In the genomic region with DNA sequence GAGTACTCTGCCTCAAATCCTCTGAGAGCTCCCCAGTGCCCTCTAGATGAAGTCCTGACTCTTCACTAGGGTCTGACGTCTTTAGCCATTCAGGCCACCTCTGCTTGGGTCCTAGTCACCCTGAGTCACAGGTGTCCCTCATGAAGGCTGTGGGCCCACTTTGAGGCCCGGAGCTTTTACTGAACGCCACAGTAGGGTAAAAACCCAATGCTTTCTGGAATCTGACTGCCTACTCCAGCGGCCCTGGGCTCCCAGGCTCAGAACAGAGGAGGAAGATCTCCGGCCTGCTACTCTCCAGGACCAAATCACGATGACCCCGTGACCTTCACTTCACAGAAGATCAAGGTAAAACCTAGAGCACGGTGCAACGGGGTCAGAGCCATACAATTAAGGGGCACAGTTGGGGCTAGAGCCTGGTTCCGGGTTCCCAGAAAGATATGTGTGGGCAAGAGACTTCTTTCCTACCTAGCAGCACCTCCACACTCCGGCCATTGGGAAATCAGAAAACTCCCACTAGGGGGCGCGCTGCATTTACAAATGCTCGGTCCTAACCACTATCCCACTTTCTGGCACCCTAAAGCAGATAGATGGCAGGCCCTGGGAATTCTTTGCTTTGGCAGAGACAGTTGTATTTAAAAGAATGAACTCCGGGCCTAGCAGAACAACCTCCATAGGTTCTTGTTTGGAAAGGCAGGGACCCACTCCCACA, we compare ENCODE assay signal across 8 mouse cellular contexts. TPM values are rescaled to one million over a fixed set of nuclear protein-coding genes. Genes with fewer than 3 reads are reported as not detected.
DNase-seq lines count a peak whose midpoint lies in the region; ATAC-seq and TF ChIP-seq lines count a peak whose summit lies in the region.

No protein-coding gene starts in this region.

- peaks cover 14 to 24% of the 10 kb centered on the region in 2 experiments for H3K4me1 ChIP-seq in CH12.LX (ENCODE audit: control insufficient read depth in 1 of 2, insufficient read depth in 2 of 2)
- no peaks in the 10 kb centered on the region for H3K4me1 ChIP-seq in forebrain, embryonic 12.5 days
- H3K4me1 ChIP-seq in heart, postnatal 0 days (ENCODE audit: control insufficient read depth, insufficient read depth), result no peaks in the 10 kb centered on the region
- H3K4me1 ChIP-seq in liver, embryonic 12.5 days, result no peaks in the 10 kb centered on the region
- H3K4me1 ChIP-seq in neural tube, embryonic 14.5 days (ENCODE audit: control insufficient read depth, insufficient read depth, low read length), result no peaks in the 10 kb centered on the region
- H3K4me1 ChIP-seq in stomach, postnatal 0 days (replicated peaks; ENCODE audit: control insufficient read depth, insufficient read depth), result no peaks in the 10 kb centered on the region

- H3K9ac ChIP-seq in CH12.LX (ENCODE audit: insufficient read depth, low read depth), result no peak overlapping the region
- no peak overlapping the region for H3K9ac ChIP-seq in forebrain, embryonic 12.5 days
- H3K9ac ChIP-seq in heart, postnatal 0 days (replicated peaks; ENCODE audit: low read depth, low read length), result no peak overlapping the region
- H3K9ac ChIP-seq in liver, embryonic 12.5 days, result no peak overlapping the region
- no peak overlapping the region for H3K9ac ChIP-seq in neural tube, embryonic 14.5 days (replicated peaks; ENCODE audit: low read depth, low read length)
- no peak overlapping the region for H3K9ac ChIP-seq in stomach, postnatal 0 days (ENCODE audit: low read length)

- no peak overlapping the region for H3K27ac ChIP-seq in CH12.LX (ENCODE audit: insufficient read depth, low read depth)
- H3K27ac ChIP-seq in forebrain, embryonic 12.5 days, result no peak overlapping the region
- no peak overlapping the region for H3K27ac ChIP-seq in heart, postnatal 0 days (ENCODE audit: low read depth)
- H3K27ac ChIP-seq in liver, embryonic 12.5 days, result no peak overlapping the region
- H3K27ac ChIP-seq in neural tube, embryonic 14.5 days (ENCODE audit: low read depth, low read length), result no peak overlapping the region
- H3K27ac ChIP-seq in stomach, postnatal 0 days (replicated peaks), result no peak overlapping the region

- DNase-seq in CH12.LX (ENCODE audit: extremely low read depth), result peak; percentile 73
- peak; percentile 39 for DNase-seq in brain, embryonic 18.5 days (ENCODE audit: low read depth, low spot score)
- DNase-seq in heart, postnatal 0 days (ENCODE audit: low spot score), result peak; percentile 67
- peak; percentile 76 to 92 for DNase-seq in kidney, postnatal 25 days
- peak; percentile 85 for DNase-seq in stomach, postnatal 0 days (ENCODE audit: low spot score)

- dilution Hi-C loops in CH12.LX (cut with MboI; ENCODE audit: extremely low pct_ligation_motif_present, extremely low pct_unique_long_range_greater_than_20kb, low sequenced_read_pairs), result no loop called here

- H3K27me3 ChIP-seq in CH12.LX (replicated peaks), result peaks cover 2% of the 10 kb centered on the region
- H3K27me3 ChIP-seq in forebrain, embryonic 12.5 days, result no peaks in the 10 kb centered on the region
- H3K27me3 ChIP-seq in heart, postnatal 0 days (ENCODE audit: control insufficient read depth, insufficient read depth, low read length), result no peaks in the 10 kb centered on the region
- no peaks in the 10 kb centered on the region; the same call in 1 of the 2 replicates for H3K27me3 ChIP-seq in liver, embryonic 12.5 days (replicated peaks)
- no peaks in the 10 kb centered on the region for H3K27me3 ChIP-seq in neural tube, embryonic 14.5 days (ENCODE audit: control insufficient read depth, insufficient read depth, low read length)
- H3K27me3 ChIP-seq in stomach, postnatal 0 days (ENCODE audit: control insufficient read depth, insufficient read depth, low read length), result no peaks in the 10 kb centered on the region

- no peaks in the 10 kb centered on the region for H3K9me3 ChIP-seq in CH12.LX (replicated peaks; ENCODE audit: low read length)
- no peaks in the 10 kb centered on the region for H3K9me3 ChIP-seq in forebrain, embryonic 12.5 days
- H3K9me3 ChIP-seq in heart, postnatal 0 days (replicated peaks; ENCODE audit: control insufficient read depth, low read length), result no peaks in the 10 kb centered on the region
- no peaks in the 10 kb centered on the region for H3K9me3 ChIP-seq in liver, embryonic 12.5 days (replicated peaks)
- no peaks in the 10 kb centered on the region for H3K9me3 ChIP-seq in neural tube, embryonic 14.5 days (ENCODE audit: control insufficient read depth, low read length)
- H3K9me3 ChIP-seq in stomach, postnatal 0 days (ENCODE audit: control insufficient read depth, low read length), result no peaks in the 10 kb centered on the region

- H3K79me2 ChIP-seq in CH12.LX (replicated peaks; ENCODE audit: control insufficient read depth, extremely low read depth, insufficient read depth, poor library complexity, severe bottlenecking), result no peaks in the 10 kb centered on the region

- no peak for TF ChIP-seq EP300 in CH12.LX (IDR thresholded peaks at IDR 0.05; ENCODE audit: low read length)
- no peak for TF ChIP-seq EP300 in heart, postnatal 0 days (IDR thresholded peaks at IDR 0.05; ENCODE audit: low read depth)
- TF ChIP-seq EP300 in stomach, postnatal 0 days (optimal IDR thresholded peaks at IDR 0.05), result no peak

- peak; percentile 28 to 89; a peak in 3 of 4 replicates for TF ChIP-seq CTCF in CH12.LX (conservative IDR thresholded peaks at IDR 0.05 in 1 of 2, IDR thresholded peaks at IDR 0.05 in 1 of 2; ENCODE audit: low read depth in 2 of 2, low read length in 2 of 2)
- peak; percentile 74 for TF ChIP-seq CTCF in heart, postnatal 0 days (IDR thresholded peaks at IDR 0.05; ENCODE audit: low read depth)
- TF ChIP-seq CTCF in stomach, postnatal 0 days (IDR thresholded peaks at IDR 0.05; ENCODE audit: low read depth), result peak; percentile 85

- no peak overlapping the region for H3K4me3 ChIP-seq in CH12.LX (replicated peaks in 1 of 3; ENCODE audit: low read depth in 2 of 3, low read length in 2 of 3, poor library complexity in 1 of 3)
- H3K4me3 ChIP-seq in forebrain, embryonic 12.5 days (replicated peaks), result no peak overlapping the region
- no peak overlapping the region for H3K4me3 ChIP-seq in heart, postnatal 0 days (ENCODE audit: low read depth, low read length)
- H3K4me3 ChIP-seq in liver, embryonic 12.5 days, result no peak overlapping the region
- no peak overlapping the region for H3K4me3 ChIP-seq in neural tube, embryonic 14.5 days (ENCODE audit: low read depth, low read length)
- H3K4me3 ChIP-seq in stomach, postnatal 0 days (ENCODE audit: low read depth, low read length), result no peak overlapping the region

- peak; percentile 88 for ATAC-seq in forebrain, embryonic 12.5 days (ENCODE audit: low FRiP score)
- ATAC-seq in heart, postnatal 0 days (ENCODE audit: insufficient read depth, low read depth), result peak; percentile 78
- ATAC-seq in liver, embryonic 12.5 days, result peak; percentile 60
- ATAC-seq in neural tube, embryonic 14.5 days (ENCODE audit: low read depth), result peak; percentile 90
- ATAC-seq in stomach, postnatal 0 days (ENCODE audit: low FRiP score, low TSS enrichment), result peak; percentile 71

- 32% methylated on average over 15 of the region's 15 CpGs for WGBS in forebrain, embryonic 12.5 days
- 31% methylated on average over 15 of the region's 15 CpGs for WGBS in heart, postnatal 0 days
- WGBS in liver, embryonic 12.5 days (ENCODE audit: insufficient replicate concordance), result 26% methylated on average over 15 of the region's 15 CpGs
- WGBS in neural tube, embryonic 14.5 days, result 35% methylated on average over 15 of the region's 15 CpGs
- 36% methylated on average over 15 of the region's 15 CpGs for WGBS in stomach, postnatal 0 days

- in situ Hi-C loops in CH12.LX (cut with MboI; ENCODE audit: low pct_ligation_motif_present, low pct_unique_long_range_greater_than_20kb, low sequenced_read_pairs), result loop anchor here (5.0 kb wide), 1 partner anchor 76 kb away; no protein-coding TSS in a partner anchor

- no peak overlapping the region for H3K4me2 ChIP-seq in CH12.LX (ENCODE audit: insufficient read depth, low read depth, poor library complexity, severe bottlenecking)
- no peak overlapping the region for H3K4me2 ChIP-seq in forebrain, embryonic 12.5 days
- H3K4me2 ChIP-seq in heart, postnatal 0 days (ENCODE audit: low read depth, low read length), result no peak overlapping the region
- H3K4me2 ChIP-seq in liver, embryonic 12.5 days, result no peak overlapping the region
- H3K4me2 ChIP-seq in neural tube, embryonic 14.5 days (ENCODE audit: low read depth, low read length), result no peak overlapping the region
- no peak overlapping the region for H3K4me2 ChIP-seq in stomach, postnatal 0 days (replicated peaks; ENCODE audit: low read depth)

- no peak for TF ChIP-seq POLR2A in CH12.LX (IDR thresholded peaks at IDR 0.05; ENCODE audit: low read depth, low read length)

- peaks cover 0 to 6% of the 10 kb centered on the region in 2 experiments for H3K36me3 ChIP-seq in CH12.LX (replicated peaks in 1 of 2; ENCODE audit: control insufficient read depth in 1 of 2, insufficient read depth in 1 of 2, low read length in 1 of 2)
- no peaks in the 10 kb centered on the region for H3K36me3 ChIP-seq in forebrain, embryonic 12.5 days (replicated peaks)
- H3K36me3 ChIP-seq in heart, postnatal 0 days (replicated peaks; ENCODE audit: control insufficient read depth, insufficient read depth, low read length), result 0 out of 2 replicates have a peak, but pooled peaks cover 4% of the 10 kb centered on the region
- H3K36me3 ChIP-seq in liver, embryonic 12.5 days, result no peaks in the 10 kb centered on the region
- no peaks in the 10 kb centered on the region for H3K36me3 ChIP-seq in neural tube, embryonic 14.5 days (ENCODE audit: control insufficient read depth, insufficient read depth, low read length)
- no peaks in the 10 kb centered on the region for H3K36me3 ChIP-seq in stomach, postnatal 0 days (ENCODE audit: control insufficient read depth, insufficient read depth, low read length)

- TF ChIP-seq RAD21 in CH12.LX (IDR thresholded peaks at IDR 0.05; ENCODE audit: low read depth, low read length), result peak; percentile 83

RNA-seq across cellular contexts. Expression of a gene that starts 24.1 kb away (rescaled TPM):
- total RNA-seq in CH12.LX (2012; rRNA removed) (not detected in 2 replicates), CH12.LX (2014; rRNA removed) (not detected in 2 replicates)
- not detected in 2 replicates for polyA plus RNA-seq in CH12.LX (2012; ENCODE audit: insufficient read length, low read depth)
- 0.31 and 0.82 TPM in 2 replicates for polyA plus RNA-seq in forebrain, embryonic 12.5 days (2016; fragmentation: Nextera tagmentation; extraction: Ambion mirVana)
- 3.8 and 3.9 TPM in 2 replicates for total RNA-seq in heart, postnatal 0 days (2014; rRNA removed; ENCODE audit: low replicate concordance)
- 0.38 and 0.57 TPM in 2 replicates for polyA plus RNA-seq in heart, postnatal 0 days (2015; fragmentation: Nextera tagmentation; extraction: Ambion mirVana)
- polyA plus RNA-seq in liver, embryonic 12.5 days (2016; fragmentation: Nextera tagmentation; extraction: Ambion mirVana), result 0.06 TPM in 1 of 2 replicates, not detected in the other
- polyA plus RNA-seq in neural tube, embryonic 14.5 days (2014; fragmentation: Nextera tagmentation; extraction: Ambion mirVana), result 10.2 and 13.5 TPM in 2 replicates
- 0.81 and 0.88 TPM in 2 replicates for polyA plus RNA-seq in stomach, postnatal 0 days (2015; fragmentation: Nextera tagmentation; extraction: Ambion mirVana)

RNA-seq across cellular contexts. Expression of a gene that starts 44.7 kb away (rescaled TPM):
- 0.25 and 0.34 TPM in 2 replicates for total RNA-seq in CH12.LX (2012; rRNA removed)
- 0.20 and 0.48 TPM in 2 replicates for total RNA-seq in CH12.LX (2014; rRNA removed)
- 1.7 and 1.8 TPM in 2 replicates for polyA plus RNA-seq in CH12.LX (2012; ENCODE audit: insufficient read length, low read depth)
- 10.0 and 10.9 TPM in 2 replicates for polyA plus RNA-seq in forebrain, embryonic 12.5 days (2016; fragmentation: Nextera tagmentation; extraction: Ambion mirVana)
- total RNA-seq in heart, postnatal 0 days (2014; rRNA removed; ENCODE audit: low replicate concordance), result 123 and 125 TPM in 2 replicates
- 39.5 and 42.6 TPM in 2 replicates for polyA plus RNA-seq in heart, postnatal 0 days (2015; fragmentation: Nextera tagmentation; extraction: Ambion mirVana)
- polyA plus RNA-seq in liver, embryonic 12.5 days (2016; fragmentation: Nextera tagmentation; extraction: Ambion mirVana), result 9.4 and 9.9 TPM in 2 replicates
- polyA plus RNA-seq in neural tube, embryonic 14.5 days (2014; fragmentation: Nextera tagmentation; extraction: Ambion mirVana), result 4.2 and 16.8 TPM in 2 replicates
- polyA plus RNA-seq in stomach, postnatal 0 days (2015; fragmentation: Nextera tagmentation; extraction: Ambion mirVana), result 8.2 and 8.7 TPM in 2 replicates
